Mouse (Mus musculus) kidney, postnatal 14 days (tissue): ENCODE data around the gene Fbf1.
A peak's percentile ranks its signal among the peaks of the same experiment; 100 is the strongest.

Source experiments
- DNase-seq: peaks from one replicate; pipeline ENCODE4 v3.0.0; 2022; ENCODE audit warnings: mixed read lengths

Fbf1 gene

GRCm38 (mm10) chr11:116178411-116179121 lies 10.6 kb upstream of the Fbf1 start:
- no peak for DNase-seq

GRCm38 (mm10) chr11:116176010-116176409 lies 8.0 kb upstream of the Fbf1 start:
- no peak for DNase-seq

- peak; percentile 78 for DNase-seq
These were observed 6.9 kb upstream of the Fbf1 start for GRCm38 (mm10) chr11:116174775-116175448.

GRCm38 (mm10) chr11:116171959-116172358 lies 4.0 kb upstream of the Fbf1 start:
- peak; percentile 56 for DNase-seq

- peak; percentile 52 for DNase-seq
These were observed 2.2 kb upstream of the Fbf1 start for GRCm38 (mm10) chr11:116170003-116170800.

- DNase-seq: no peak
These were observed 1.2 kb upstream of the Fbf1 start for GRCm38 (mm10) chr11:116169214-116169613.

- DNase-seq: no peak
These were observed 734 bp downstream of the Fbf1 start for GRCm38 (mm10) chr11:116167232-116167631.

- peak; percentile 66 for DNase-seq
These were observed 5.0 kb downstream of the Fbf1 start for GRCm38 (mm10) chr11:116163002-116163401.

- no peak for DNase-seq
These were observed 5.8 kb downstream of the Fbf1 start for GRCm38 (mm10) chr11:116162146-116162545.

- DNase-seq: no peak
These were observed 6.7 kb downstream of the Fbf1 start for GRCm38 (mm10) chr11:116161312-116161711.

GRCm38 (mm10) chr11:116150960-116151359 lies 17.0 kb downstream of the Fbf1 start:
- no peak for DNase-seq

GRCm38 (mm10) chr11:116149341-116149740 lies 18.6 kb downstream of the Fbf1 start:
- DNase-seq: no peak

GRCm38 (mm10) chr11:116148761-116149221 lies 19.2 kb downstream of the Fbf1 start:
- no peak for DNase-seq

- DNase-seq: peak; percentile 78
These were observed 21.5 kb downstream of the Fbf1 start for GRCm38 (mm10) chr11:116146294-116146985.

GRCm38 (mm10) chr11:116145481-116146293 lies 22.3 kb downstream of the Fbf1 start:
- peak; percentile 28 for DNase-seq

GRCm38 (mm10) chr11:116143468-116143867 lies 24.5 kb downstream of the Fbf1 start:
- no peak for DNase-seq

- no peak for DNase-seq
These were observed 25.6 kb downstream of the Fbf1 start for GRCm38 (mm10) chr11:116142211-116142991.

- peak; percentile 95 for DNase-seq
These were observed 29.4 kb downstream of the Fbf1 start, which contains the start of gene Mrpl38 for GRCm38 (mm10) chr11:116138468-116139138. Gene Mrpl38 (minus strand): TSS chr11:116138868.

GRCm38 (mm10) chr11:116138096-116138467 lies 29.9 kb downstream of the Fbf1 start:
- no peak for DNase-seq

GRCm38 (mm10) chr11:116134171-116134570 lies 33.8 kb downstream of the Fbf1 start:
- no peak for DNase-seq
